Mouse (Mus musculus): Measurements from ENCODE around the gene Fam163b. TPM values are rescaled to one million over a fixed set of nuclear protein-coding genes. Genes with fewer than 3 reads are reported as not detected.

Gene Fam163b
- total RNA-seq, 2 experiments from 2014 or later = 143 to 149 TPM

DNA sequence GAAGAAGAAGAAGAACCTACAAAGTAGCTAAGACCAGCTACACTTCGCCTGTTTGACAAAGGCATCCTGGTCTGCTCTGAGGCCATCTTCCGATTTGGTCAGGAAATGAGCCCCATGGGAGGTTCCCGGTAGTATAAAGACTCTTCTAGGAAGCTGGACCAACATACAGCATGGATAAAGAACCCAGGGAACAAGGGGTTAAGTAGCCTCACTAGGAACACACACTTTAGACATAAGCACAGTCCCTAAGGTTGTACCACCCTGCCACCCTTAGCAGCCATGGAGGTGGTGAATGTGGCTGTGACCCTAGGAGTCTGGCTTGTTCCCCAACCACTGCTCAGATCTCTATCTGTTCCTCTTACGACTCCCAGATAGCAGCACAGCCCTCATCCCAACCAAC, 3.9 kb downstream of the Fam163b start:
- intact Hi-C loops (cut with DNase I) = no loop called here
- no peak for DNase-seq (ENCODE audit: extremely low spot score in 1 of 2, low spot score in 2 of 2)

DNA sequence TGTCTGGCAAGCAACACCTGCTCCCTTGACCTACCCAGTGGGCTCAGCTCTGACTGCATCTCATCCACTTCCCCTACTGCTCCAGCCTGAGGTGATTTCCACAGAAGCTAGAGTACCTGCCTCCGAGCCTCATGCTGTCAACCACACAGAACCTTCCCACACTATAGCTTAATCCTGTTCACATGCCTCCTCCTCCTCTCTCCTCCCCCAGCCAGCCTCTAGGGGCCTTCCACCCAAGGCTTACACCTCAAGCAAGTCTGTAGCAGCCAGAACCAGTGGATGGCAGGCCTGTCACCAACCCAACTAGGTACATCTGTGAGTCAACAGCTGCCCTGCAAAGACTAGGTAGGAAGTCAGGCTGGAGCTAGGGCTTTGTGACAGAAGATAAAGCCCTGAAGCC, 5.5 kb downstream of the Fam163b start:
- intact Hi-C loops (cut with DNase I) = no loop called here
- no peak for DNase-seq (ENCODE audit: extremely low spot score in 1 of 2, low spot score in 2 of 2)

DNA sequence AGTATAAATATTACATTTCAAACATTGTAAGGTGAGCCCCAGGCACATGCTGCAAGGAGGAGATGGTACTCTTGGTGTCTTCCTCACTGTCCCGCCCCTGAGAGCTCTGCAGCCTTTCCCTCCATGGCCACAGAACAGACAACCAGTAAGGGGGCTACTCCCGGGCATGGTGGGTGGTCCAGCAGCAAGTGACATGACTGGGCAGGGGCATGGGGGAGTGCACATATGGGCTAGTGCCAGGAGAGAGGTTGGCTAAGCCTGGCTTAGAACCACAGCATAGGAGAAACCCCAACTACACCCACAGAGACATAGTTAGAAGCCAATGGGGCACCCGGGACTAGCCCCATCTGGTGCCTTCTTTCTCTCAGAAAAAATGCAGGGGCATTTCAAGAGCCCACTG, 6.0 kb downstream of the Fam163b start:
- intact Hi-C loops (cut with DNase I) = no loop called here
- no peak for DNase-seq (ENCODE audit: extremely low spot score in 1 of 2, low spot score in 2 of 2)

DNA sequence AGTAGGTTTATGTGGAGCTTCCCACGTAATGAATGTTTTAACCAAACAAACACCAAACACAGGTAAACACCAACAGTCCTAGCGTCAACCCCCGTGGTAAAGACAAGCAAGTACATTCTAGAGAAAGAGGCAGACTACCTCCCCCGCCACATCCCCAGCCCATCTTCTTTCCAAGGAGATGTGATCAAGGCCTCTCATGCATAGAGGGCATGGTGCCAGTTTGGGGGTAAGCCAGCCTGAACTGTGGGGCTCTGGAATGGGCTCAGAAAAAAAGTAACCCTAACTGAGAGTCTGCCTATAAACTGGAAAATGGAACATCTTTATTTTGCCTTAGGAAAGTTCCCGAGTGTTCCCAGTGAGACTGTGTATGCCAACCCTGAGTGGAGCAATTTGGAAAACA, 6.4 kb downstream of the Fam163b start:
- no peak for DNase-seq (ENCODE audit: extremely low spot score in 1 of 2, low spot score in 2 of 2)
- intact Hi-C loops (cut with DNase I) = no loop called here

DNA sequence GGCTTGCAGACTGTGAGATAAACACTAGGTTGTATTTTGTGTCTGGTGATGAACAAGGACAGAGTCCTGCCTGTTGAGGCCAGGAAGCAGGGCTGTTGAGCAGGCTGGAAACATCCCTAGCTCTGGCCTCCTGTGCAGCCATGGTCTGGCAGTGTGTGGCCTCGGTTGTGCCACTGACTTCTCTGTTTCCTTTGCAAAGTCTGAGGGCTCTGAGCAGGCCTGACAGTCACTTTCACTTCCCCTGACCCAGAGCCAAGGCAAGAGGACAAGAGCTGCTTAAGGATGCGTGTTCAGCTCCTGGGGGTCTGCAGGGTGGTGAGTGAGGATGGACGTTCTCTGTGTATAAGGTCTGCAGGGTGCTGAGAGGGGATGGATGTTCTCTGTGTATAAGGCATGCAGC, 13.3 kb downstream of the Fam163b start:
- DNase-seq (ENCODE audit: extremely low spot score in 1 of 2, low spot score in 2 of 2) = no peak
- intact Hi-C loops (cut with DNase I) = no loop called here

DNA sequence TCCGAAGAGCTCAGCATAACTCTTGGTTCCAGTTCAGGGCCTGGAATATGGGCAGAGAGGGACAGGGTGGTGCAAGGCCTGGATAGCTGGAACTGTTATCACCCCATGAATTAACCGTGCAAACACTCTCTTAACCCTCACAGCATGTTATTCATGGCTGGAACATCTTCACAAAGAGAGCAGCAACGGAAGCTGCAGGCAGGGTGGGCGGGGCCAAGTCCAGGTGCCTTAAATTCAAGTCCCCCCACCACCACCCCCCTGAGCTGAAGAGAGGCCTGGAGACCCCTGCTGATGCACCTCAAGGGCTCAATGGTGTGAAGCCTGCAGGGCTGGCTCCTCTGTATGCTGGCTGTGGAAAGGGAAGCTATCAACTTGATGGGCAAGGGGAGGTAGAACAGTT, 15.8 kb downstream of the Fam163b start:
- no peak for DNase-seq (ENCODE audit: extremely low spot score in 1 of 2, low spot score in 2 of 2)
- intact Hi-C loops (cut with DNase I) = no loop called here

DNA sequence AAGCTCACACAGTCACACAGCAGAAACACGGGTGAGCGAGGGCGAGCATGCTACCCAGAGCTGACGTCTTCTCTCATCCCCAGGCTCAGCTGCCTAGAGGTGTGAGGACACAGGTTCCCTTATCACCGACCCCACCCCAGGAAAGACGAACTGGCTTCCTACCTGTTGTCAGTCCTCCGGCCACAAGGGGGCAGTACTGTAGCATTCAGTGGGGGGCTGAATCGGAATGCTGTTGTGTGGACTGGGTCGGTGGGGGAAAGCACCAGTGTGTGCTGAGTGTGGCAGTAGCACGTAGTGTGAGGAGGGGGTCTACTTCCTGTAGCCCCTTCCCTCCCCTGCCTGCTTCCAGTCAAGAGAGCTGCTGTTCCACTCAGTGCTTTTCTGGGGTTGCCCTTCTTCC, 16.3 kb downstream of the Fam163b start:
- peak in 1 of 2 experiments; percentile 65 for DNase-seq (ENCODE audit: extremely low spot score in 1 of 2, low spot score in 2 of 2)
- intact Hi-C loops (cut with DNase I) = no loop called here

DNA sequence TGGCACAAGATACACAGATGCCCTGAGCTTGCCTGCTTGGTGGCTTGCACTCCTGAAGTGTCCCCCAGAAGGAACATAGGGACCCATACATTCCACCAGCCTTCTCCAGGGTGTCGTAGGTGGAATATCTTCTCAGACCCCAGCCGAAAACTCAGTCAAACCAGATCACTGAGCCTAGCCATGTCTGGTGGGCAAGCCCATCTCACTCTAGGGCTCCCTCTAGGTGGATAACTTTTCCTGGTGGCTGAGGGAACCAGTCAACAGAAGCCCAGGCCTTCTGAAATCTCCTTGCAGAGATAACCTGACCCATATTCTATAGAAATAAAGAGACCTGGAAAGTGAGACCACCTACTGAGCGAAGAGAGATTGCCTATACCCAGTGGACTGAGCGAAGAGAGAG, 19.2 kb downstream of the Fam163b start:
- intact Hi-C loops (cut with DNase I) = loop anchor here (5.0 kb wide), 2 partner anchors 81 to 99 kb away; no protein-coding TSS in a partner anchor
- DNase-seq (ENCODE audit: extremely low spot score in 1 of 2, low spot score in 2 of 2) = no peak

DNA sequence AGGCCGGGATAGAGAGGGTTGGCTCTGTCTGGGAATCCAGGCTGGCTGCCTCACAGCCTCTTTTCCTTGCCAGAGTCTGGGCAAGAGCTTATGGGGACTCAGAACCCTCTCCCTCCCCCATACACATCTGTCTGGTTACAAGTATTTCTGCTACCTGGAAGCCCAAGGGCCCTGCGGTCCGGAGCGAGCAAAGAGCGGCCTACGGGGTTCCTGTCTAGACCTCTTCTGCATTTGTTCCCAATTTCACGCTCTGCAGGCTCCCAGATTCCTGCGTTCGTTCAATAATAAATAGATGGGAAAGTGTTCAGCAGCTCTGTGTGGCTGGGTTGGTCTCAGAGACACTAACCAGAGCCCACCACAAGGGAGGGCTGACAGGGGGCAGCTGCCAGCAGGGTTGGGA, 19.7 kb downstream of the Fam163b start:
- no peak for DNase-seq (ENCODE audit: extremely low spot score in 1 of 2, low spot score in 2 of 2)
- intact Hi-C loops (cut with DNase I) = loop anchor here (5.0 kb wide), 2 partner anchors 80 to 100 kb away; no protein-coding TSS in a partner anchor

DNA sequence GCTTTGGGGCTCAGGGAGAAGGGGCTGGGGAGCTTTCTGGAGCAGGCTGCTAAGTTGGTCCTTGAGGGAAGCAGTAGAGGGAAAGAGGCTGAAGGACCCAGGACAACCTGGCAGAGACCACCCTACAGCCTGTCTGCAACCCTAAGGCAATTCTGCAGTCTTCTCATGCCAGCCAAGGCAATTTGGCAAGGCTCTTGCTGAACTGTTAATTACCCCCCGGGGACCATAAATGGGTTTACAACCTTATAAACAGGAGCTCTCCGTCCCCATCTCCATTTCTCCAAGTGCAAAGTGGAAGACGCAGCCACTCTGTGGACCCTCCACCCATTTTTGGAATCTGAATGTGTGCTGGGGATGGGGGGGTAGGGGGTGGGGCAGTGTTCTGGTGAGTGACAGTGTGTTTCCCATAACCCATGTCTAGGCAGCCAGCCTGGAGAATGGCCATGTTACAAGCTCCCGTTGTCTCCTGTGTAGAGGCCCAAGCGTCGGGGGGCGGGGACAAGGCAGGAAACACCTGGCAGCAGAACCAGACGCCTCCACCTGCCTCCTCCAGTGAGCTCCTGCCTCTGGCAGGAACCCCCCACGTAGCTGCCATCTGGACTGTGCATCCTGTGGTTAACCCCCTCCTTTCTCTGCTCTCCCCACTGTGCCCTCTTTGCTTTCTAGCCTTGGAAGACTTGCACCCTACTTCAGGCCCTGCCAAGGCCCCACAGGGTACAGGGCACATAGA, 20.5 kb downstream of the Fam163b start:
- intact Hi-C loops (cut with DNase I) = loop anchor here (5.0 kb wide), 2 partner anchors 79 to 101 kb away; no protein-coding TSS in a partner anchor
- peak in 1 of 2 experiments; percentile 84 for DNase-seq (ENCODE audit: extremely low spot score in 1 of 2, low spot score in 2 of 2)

DNA sequence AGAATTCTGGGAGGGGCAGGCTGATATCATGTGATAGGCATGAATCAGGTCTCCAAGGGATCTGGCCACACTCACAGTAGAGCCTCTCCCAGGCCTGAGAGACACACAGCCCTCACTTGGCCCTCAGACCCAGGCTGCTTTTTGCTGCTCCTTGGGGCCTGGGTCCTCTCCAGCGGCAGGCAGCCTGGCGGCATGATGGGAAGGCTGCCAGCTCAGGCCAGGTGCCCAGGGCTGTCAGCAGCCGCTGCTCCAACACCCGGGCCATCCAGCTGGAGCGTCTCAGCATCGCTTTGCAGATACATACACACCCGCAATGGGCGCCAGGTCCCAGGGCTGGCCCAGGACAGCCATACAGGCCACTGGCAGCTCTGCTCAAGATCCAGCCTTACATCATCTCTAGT, 22.1 kb downstream of the Fam163b start:
- intact Hi-C loops (cut with DNase I) = loop anchor here (5.0 kb wide), 2 partner anchors 78 to 102 kb away; no protein-coding TSS in a partner anchor

DNA sequence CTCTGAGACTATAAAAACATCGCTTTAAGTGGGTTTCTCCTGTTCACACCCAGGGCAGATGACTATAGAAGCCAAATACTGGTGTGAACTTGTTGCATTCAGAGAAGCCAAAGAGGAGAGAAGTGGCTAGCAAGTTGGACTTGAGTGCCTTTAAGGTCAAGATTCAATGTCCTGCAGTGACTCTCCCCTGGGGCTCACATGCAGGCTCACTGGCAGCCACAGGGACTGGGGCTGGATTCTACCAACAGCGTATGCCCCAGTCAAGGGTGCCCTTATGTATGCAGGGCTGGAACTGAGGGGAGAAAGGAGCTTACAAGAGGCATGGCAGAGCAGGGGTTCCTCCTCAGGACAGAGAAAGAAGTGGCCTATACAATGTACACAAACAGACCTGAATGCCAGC, 22.5 kb downstream of the Fam163b start:
- intact Hi-C loops (cut with DNase I) = loop anchor here (5.0 kb wide), 2 partner anchors 77 to 103 kb away; no protein-coding TSS in a partner anchor
- DNase-seq (ENCODE audit: extremely low spot score in 1 of 2, low spot score in 2 of 2) = no peak

More for the DNA sequence above, 22.1 kb downstream of the Fam163b start:
- DNase-seq (ENCODE audit: extremely low spot score in 1 of 2, low spot score in 2 of 2) = peak in 1 of 2 experiments; percentile 59

DNA sequence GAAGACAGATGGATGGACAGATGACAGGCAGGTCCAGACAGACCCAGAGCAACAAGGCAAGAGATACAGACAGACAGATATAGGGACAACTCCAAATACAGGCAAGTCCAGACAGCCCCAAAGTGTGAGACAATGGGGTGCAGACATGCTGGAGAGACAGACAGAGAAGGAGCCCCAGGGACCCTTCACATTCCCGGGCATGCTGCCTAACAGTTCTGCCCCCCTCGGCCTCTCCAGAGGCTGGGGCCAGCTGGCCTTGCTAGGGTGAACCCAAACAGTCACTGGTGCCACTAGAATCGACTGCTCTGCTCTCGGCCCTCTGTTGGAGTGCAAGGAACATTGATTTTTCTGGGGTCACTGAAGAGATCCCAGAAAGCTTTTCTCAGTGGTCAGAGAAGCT, 23.8 kb downstream of the Fam163b start:
- DNase-seq (ENCODE audit: extremely low spot score in 1 of 2, low spot score in 2 of 2) = no peak
- intact Hi-C loops (cut with DNase I) = no loop called here

DNA sequence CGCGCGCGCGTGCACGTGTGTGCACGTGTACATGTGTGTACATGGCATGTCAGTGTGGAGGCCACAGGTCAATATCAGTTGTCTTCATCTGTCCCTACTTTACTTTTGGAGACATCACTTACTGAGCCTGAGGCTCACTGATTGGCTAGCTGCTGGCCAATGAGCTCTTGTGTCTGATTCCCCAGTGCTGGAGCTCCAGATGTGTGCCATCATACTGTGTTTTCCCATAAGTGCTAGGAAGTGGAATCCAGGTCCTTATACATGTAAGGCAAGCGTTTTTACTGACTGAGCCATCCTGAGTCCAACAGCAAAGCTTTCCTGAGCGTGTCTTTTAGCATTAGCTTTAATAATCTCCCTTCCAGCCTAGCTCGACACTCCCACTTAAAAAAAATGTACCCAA, 28.1 kb downstream of the Fam163b start:
- DNase-seq (ENCODE audit: extremely low spot score in 1 of 2, low spot score in 2 of 2) = no peak
- intact Hi-C loops (cut with DNase I) = no loop called here

DNA sequence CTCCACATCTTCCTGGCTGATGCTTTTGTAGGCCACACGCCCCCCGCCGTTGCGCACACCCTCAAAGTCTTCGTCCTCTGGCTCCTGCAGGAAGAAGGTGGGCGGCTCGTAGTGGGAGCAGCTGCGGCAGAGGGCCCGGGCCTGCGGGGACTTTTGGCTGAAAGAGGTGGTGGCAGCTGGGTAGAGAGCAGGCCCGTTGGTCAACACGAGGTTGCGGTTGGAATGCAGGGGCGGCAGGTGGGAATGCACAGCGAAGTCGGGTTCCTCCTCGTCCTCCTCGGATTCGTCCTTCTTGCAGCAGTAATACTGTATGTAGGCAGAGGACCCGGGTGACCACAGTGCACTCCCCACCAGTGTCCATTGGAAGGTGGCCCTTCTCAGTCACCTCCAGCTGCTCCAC, 29.7 kb downstream of the Fam163b start:
- intact Hi-C loops (cut with DNase I) = no loop called here
- DNase-seq (ENCODE audit: extremely low spot score in 1 of 2, low spot score in 2 of 2) = no peak

DNA sequence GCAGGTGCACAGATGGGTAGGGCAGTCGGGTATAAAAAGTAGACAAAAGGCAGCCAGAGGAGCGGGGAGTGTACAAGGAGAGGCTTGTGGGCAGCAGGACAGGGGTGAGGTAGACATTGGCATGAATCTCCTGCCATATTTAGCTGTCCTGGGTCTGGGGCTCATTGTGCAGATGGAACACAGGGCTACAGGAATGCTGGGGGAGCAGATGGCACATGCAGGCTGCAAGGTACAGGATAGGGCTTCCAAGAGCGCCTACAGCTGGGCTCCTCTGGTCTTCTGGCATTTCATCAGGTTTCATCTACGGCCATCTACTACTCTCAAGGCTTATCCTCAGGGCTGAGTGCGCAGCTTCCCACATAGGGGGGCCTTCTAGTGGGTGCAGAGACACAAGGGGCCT, 33.2 kb downstream of the Fam163b start:
- DNase-seq (ENCODE audit: extremely low spot score in 1 of 2, low spot score in 2 of 2) = no peak
- intact Hi-C loops (cut with DNase I) = no loop called here

DNA sequence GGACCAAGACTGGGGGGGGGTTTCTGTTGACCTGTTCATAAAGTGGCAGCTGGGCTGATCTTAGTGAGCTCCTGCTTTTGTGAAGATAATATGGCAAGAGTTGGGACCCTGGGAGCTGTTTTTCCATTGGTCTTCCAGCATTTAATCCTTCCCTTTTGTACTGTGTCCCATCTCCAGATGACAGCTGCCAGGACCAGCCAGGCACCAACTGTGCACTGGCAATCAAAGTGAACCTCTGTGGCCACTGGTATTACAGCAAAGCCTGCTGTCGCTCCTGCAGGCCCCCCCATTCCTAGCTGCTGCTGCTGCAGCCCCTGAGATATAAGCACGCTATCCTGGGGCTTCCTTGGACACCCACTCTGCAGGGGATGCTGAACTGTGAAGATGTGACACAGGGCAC, 34.1 kb downstream of the Fam163b start:
- intact Hi-C loops (cut with DNase I) = no loop called here
- no peak for DNase-seq (ENCODE audit: extremely low spot score in 1 of 2, low spot score in 2 of 2)

DNA sequence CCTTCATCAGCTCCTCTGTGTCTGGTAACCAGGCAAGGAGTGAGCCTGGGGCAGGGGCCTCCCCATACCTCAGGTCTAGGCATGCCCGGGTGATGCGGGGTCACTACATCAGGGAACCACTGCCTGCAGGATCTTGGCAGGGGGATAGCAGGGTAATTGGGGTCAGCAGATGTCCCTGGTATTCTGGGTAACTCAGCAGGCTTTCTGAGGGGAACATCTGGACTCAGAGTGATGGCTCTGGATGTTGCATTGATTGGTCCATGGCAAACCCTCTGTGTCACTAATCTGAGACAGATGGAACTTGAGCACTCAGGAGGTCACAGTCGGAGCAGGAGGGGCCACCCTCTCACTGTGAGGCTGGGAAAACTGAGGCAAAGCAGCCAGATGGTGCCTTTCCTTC, 35.5 kb downstream of the Fam163b start:
- intact Hi-C loops (cut with DNase I) = no loop called here
- no peak for DNase-seq (ENCODE audit: extremely low spot score in 1 of 2, low spot score in 2 of 2)

DNA sequence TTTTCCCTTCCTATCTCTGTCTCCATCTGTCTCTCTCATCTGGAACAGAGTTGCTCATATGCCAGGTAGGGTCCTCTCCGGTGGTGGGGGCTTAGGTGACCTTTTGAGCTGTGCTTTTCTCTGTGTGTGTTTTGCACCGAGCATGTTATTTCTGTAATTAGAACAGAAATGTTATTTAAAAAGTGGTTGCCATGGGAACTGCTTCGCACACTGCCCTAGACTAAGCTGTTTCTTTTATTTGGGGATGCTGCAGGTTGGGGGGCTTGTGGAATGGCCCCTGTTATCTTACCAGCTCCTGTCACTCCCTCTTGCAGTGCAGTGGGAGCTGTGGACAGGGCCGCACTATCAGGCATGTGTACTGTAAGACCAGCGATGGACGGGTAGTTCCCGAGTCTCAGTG, 38.7 kb downstream of the Fam163b start:
- intact Hi-C loops (cut with DNase I) = no loop called here

DNA sequence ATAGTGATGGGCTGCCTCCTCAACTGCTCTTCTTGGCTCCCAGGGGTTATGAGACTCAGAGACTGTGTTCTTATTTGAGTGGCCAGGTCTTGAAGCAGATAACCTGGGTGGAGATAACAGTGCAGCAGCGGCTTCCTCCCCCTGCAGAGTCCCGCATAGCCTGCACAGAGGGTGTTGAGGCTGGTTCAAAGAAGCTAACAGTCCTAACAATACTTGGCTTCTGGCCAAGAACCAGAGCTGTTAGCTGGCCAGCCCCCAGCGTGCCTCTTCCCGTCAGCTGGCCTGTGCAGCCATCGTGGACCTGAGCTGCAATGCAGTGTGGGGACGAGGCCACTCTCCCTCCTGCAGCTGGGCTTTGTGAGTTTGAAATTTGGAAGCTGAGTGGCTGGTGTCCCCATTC, 44.5 kb downstream of the Fam163b start:
- intact Hi-C loops (cut with DNase I) = no loop called here
- DNase-seq (ENCODE audit: extremely low spot score in 1 of 2, low spot score in 2 of 2) = peak in 1 of 2 experiments; percentile 85

More for the DNA sequence above, 38.7 kb downstream of the Fam163b start:
- peak in 1 of 2 experiments; percentile 62 for DNase-seq (ENCODE audit: extremely low spot score in 1 of 2, low spot score in 2 of 2)

DNA sequence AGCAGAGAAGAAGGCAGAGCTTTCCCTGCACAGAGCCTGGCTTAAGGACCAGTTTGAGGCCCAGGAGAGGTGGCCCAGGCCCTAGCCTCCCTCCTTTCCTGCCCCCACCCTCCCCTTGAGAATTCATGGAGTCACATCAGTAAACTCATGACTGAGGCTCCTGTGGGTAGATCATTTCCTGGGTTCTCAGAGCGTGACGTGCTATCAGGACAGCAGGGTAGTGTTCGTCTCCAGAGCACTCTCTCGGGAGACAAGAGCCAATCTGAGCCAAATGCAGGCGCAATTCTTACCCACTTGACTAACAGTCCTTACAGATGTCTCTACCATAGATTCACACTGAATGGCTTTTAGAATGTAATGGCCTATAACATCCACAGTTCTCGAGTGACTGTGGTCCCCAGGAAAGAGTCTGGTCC, 45.0 kb downstream of the Fam163b start:
- intact Hi-C loops (cut with DNase I) = no loop called here
- DNase-seq (ENCODE audit: extremely low spot score in 1 of 2, low spot score in 2 of 2) = no peak

Data from left cerebral cortex, postnatal 10 days (tissue).